Mouse (Mus musculus) lung, postnatal 4 days (tissue): ENCODE results near the gene Tufm.

Experiments used
- DNase-seq, 2 experiments: peaks; one replicate each; pipeline ENCODE4 v3.0.0; 2021

The Tufm gene

DNA sequence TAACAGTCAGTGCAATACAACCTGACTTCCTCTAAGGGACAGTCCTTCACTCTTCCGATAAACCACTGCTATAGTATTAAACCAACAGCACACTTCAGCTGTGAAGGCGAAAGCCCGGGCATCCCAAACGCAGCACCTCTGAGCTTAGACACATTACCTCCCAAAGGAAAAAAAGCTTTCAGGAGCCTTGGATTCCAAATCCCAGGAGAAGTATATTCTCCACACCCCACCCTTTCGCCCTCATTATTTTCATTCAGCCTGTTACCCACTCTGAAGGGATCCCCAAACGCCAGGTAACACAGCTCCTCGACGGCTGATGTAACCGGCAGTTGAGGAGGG lies 14.5 kb downstream of the Tufm start:
- no peak for DNase-seq

DNA sequence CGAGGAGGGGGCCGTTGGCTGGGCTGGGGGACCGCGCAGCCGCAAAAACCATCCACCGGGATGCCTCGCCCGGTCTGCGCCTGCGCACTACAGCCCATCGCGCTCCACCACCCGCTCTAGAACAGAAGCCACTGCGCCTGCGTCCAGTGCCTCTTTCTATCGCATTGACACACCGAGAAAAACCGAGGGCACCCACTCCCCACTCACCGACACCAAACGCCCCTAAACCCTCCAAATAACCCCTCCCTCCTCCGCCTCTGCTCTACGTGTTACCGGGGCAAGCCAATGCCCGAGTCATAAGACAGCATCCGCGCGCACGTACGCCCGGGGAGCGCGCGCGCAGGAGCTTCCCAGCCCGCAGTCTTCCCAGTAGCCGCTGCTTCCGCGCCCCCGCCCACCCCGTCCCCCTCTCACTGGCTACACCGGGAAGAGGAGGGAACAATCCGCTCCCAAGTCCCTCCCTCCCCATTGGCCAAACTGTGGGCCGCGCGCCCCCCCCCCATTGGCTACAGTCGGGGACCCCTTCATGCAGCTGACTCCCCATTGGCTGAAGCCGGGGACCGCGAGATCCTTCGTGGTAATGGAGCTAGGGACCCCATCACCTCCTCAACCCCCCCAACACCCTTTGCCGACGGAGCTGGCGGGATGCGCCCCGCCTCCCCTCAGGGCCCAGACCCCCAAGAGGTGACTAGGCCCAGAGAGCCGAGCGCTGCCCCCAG lies 15.0 kb downstream of the Tufm start:
- peak; percentile 93 to 97 for DNase-seq

DNA sequence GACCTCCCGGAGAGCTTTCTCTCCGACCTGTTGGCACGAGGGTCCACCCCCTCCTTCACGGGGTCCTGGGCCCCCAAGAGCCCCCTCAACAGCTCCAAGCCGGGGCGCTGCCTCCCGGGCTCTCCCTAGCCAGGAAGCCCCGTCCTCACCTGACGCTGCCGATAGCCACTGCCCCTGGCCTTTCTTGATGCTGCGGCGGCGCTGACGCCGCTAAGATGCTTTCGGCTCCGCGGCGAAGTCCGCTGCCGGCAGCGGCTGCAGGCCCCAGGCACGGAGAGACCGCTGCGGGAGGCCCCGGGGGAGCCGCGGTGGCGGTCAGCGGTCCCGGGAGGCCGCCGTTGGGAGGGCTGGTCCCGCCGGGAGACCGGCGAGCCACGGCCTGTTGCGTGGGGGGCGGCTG lies 15.6 kb downstream of the Tufm start:
- DNase-seq, result no peak

DNA sequence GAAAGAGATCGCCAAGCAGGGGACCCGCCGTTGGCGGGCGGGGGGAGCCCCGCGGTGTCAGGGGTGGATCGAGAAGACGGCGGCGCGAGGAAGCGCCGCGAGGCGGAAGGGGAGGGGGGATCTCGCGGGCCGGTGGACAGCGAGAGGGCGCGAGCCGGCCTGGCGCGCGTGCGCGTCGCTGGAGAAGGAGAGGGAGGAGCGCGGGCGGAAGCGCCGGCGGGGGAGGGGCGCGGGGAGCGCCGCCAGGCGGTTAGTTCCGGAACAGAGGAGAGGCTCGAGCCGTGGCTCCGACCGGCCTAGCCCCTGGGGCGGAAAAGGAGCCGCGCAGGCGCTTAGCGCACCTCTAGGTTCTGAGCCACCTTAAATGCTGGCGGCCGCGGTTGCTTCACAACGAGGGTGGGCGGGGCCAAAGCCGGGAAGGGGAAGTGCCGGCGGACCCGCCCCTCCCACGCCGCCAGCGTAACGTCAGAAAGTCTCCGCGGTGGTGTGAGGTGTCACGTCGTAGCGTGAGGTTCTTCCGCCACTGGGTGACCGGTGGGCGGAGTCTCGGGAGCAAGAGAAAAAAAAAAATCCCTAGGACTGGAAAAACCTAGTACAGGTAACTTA lies 16.2 kb downstream of the Tufm start, which contains the start of gene Atxn2l:
TSS of gene Atxn2l (minus strand) at position 165 of the 606 bp plus-strand sequence.
- peak; percentile 99 for DNase-seq

DNA sequence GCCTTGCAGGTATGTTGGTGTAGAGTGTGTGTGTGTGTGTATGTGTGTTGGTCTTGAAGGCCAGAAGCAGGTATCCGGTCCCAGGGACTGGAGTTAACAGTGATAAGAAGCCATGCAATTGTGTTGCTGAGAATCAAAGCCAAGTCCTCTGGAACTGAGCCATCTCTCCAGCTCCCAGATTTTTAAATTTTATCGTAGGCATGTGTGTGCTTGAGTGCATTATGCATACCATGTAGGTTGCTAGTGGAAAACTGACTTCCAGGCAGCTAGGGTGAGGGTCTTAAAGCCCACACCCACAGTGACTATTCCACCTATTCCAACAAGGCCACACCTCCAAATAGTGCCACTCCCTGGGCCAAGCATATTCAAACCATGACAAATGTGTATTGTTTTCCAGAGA lies 17.8 kb downstream of the Tufm start:
- no peak for DNase-seq

DNA sequence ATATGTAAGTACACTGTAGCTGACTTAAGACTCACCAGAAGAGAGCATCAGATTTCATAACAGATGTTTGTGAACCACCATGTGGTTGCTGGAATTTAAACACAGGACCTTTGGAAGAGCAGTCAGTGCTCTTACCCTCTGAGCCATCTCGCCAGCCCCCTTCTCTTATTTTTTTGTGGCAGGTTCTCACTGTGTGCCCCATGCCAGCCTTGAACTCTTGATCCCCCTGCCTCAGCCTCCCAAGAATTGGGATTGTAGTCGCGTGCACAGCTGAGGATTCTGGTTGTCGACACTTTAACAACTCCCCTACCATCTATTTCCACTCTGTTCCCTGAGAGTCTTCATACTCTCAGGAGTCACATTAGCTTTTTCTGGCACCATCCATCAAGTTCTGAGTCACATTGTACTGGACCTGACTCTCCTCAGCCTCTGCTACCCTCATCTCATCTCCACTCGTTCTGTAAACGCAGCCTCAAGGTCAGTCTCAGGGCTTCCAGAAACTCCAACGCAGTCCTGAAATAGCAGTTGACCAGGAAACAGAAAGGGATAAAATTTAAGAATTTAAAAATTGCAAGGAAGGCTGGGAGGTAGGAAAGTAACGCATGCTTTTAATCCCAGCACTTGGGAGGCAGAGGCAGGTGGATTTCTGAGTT lies 20.1 kb downstream of the Tufm start:
- DNase-seq, result no peak

DNA sequence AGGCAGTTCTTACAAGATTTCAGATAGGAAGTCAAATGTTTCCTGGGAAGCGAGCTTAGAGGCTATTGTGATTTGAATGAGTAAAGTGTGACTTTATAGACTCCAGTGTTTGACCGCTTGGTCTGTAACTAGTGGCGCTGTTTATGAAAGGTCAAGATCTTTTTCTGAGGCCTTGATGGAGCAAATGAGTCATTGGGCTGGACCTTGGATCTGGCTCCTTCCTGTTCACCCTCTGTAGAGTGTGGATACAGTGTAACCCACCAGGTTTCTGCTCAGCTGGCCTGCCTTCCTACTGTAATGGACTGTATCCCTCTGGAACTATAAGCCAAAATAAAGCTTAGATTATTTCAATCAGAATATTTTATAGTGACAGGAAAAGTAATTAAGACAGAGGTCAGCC lies 24.1 kb downstream of the Tufm start:
- no peak for DNase-seq

DNA sequence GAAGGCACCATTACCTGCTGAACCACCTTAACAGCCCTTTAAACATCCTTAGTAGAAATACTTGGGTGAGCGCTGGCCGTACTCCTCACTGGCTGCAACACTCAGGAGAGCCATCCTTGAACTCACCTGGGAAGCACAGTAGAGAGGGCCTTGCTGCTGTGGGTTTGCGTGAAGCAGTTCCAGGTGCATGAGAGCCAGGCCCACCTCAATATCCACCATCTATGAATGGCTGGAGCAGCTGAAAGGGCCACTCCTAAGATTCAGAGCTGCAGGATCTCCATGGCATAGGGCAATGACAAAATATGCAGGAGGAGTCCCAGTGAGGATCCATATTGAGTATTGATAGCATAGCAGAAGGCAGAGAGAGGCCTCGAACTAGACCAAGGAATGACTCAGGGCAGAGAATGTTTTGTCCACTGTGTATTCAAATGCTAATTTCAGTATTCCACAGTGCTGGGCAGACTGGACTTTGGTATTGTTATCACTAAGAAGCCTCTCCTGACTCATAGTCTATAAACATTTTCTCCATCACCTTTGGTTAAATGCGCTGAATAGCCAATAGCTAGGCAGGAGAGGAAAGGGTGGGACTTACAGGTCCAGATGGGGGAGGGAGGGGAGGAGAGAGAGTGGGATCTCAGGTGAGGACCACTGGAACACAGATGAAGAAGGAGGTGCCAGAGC lies 31.2 kb downstream of the Tufm start:
- no peak for DNase-seq

DNA sequence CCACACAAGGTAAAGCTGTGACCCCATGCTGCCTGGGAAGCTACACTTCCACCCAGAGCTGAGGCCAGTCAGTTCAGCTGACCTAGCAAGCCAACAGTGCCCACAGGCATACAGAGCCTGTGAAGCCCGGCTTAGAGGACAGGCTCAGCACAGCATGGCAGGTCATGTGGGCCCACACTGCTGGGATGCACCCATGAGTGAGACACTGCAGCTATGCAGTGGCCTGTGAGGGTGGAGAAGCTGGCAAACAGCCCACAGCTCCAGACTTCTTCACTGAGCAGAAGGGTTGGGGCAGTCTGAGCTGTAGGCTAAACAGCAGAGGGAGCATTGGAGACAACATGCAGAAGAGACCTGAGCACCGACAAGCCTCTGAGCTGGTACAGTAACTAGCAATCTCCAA lies 32.4 kb downstream of the Tufm start:
- DNase-seq, result peak; percentile 19 to 61

DNA sequence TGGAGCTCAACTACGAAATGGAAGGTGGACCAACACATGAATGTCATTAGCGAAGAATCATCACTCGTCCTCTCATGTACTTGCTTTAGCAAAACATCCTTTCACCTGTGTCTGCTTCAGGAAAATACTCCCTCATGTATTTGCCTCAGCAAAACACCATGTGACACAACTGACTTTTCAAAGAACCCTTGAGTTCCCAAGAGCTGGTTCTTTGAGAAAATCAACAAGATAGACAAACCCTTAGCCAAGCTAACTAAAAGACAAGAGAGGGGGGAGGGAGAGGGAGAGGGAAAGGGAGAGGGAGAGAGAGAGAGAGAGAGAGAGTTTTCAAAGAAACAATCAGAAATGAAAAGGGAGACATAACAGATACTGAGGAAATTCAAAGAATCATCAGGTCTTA lies 36.2 kb downstream of the Tufm start:
- DNase-seq, result no peak

DNA sequence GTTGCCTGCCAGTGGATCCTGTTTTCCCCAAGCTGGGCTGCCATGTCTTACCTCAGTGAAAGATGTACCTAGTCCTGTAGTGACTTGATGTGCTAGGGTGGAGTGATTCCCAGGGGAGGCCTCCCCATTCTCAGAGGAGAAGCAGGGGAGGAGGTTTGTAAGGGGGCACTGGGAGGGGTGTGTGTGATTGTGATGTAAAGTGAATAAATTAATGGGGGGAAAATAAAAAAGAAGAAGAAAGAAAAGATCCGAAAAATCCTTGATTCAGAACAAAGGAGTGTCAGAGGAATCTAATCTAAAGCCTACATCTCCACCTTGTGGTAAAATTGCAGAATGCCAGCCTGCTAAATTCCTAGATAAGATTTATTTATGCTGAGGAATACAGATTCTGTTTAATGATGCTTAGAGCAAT lies 41.0 kb downstream of the Tufm start:
- DNase-seq, result no peak

DNA sequence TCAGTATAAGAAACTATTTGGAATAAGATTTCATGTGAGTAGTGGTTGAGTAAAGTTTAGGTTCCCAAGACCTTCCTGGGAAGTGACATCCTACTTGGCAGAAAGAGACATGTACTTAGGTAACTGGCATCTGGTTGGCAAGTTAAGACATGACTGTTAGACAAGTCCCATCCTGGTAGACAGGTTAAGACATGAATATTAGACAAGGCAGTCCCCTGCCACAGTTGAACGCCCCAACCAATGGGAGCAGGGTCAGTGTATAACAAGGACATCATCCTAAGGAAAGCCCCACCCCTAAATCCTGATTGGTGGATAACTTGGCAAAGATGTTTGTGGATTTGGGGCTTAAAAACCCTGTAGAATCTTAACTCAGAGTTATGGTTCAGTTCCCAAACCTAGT lies 46.3 kb downstream of the Tufm start:
- DNase-seq, result no peak

DNA sequence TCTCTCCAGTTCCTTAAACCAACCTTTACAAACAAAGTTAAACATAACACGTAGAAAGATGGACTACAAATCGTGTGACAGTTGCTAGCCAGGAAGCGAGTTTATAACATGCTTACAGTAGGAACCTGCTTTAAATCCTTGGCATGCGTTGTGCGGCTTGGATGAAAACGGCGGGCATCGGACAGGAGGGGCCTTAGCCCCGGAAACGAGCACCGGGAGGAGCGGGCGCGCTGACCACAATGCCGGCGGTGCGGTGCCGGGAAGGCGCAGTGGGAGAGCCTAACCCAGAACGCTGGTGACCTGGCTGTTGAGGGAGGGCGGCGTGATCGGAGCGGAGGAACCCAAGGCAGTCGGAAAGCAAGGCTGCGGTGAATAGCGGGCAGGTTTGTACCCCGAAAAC lies 48.6 kb downstream of the Tufm start:
- DNase-seq, result peak in 1 of 2 experiments; percentile 14

DNA sequence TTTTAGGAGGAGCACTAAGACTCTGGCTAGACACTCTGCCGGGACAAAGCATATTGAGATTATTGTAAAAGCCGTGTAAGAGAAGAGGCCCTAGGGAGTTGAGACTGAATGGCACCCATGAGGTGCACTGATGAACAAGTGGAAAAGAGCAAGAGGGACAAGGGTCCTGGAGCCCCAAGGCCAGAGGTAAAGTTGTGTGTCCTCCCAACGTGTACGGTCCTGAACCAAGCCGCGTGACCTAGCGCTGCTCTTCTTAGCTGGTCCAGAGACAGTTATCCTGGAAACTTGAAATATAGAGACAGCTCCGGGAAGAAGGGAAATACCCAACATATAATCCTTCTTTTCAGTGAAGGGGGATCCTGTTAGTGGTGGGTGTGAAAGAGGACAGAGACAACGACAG lies 49.3 kb downstream of the Tufm start:
- no peak for DNase-seq

DNA sequence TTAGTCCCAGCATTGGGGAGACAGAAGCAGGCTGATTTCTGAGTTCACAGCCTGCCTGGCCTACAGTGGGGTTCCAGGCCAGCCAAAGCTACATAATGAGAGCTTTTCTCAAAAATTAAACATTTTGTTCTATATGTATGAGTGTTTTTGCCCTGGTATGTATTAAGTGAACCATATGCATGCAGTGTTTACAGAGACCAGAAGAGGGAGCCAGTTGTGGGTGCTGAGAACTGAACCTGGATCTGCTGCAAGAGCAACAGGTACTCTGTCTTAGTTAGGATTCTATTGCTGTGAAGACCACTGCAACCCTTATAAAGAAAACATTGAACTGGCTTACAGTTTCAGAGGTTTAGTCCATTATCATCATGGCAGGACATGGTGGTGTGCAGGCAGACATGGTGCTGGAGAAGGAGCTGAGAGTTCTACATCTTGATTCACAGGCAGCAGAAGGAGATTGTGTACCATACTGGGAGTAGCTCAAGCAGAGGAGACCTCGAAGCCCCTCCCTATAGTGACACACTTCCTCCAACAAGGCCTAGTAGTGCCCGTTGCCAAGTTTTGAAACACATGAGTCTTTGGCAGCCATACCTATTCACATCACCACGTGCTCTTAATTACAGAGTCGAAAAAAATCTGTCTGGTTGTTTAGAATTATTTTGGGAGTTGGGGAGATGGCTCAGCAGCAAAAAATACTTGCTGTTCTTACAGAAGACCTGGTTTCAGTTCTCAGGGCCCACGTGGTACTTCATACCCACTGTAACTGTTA lies 50.8 kb downstream of the Tufm start:
- DNase-seq, result peak in 1 of 2 experiments; percentile 19
